Mouse (Mus musculus) forebrain, postnatal 0 days (tissue): ENCODE results near the gene Tcf7l2. TPM values are rescaled to one million over a fixed set of nuclear protein-coding genes. Genes with fewer than 3 reads are reported as not detected.
A peak's percentile ranks its signal among the peaks of the same experiment; 100 is the strongest.

ENCODE experiments used
- ATAC-seq: fragments of 200-750 bp; cut with Nextera tagmentation; 2 replicates; pipeline ENCODE4 v1.8.0; 2017; ENCODE audit warnings: mild to moderate bottlenecking, moderate library complexity
- DNase-seq: peaks from one replicate; pipeline ENCODE4 v3.0.0-alpha.2; 2015
- H3K27ac ChIP-seq: fragments of 300-500 bp; sonication (generic); 2 replicates; pipeline ENCODE4 v1.5.1; 2014; ENCODE audit warnings: low read depth, mild to moderate bottlenecking, antibody characterized with exemption, low read length, moderate library complexity, mixed read lengths
- H3K27me3 ChIP-seq: fragments of 300-500 bp; sonication (generic); 2 replicates; pipeline ENCODE4 v1.6.1; 2014; ENCODE audit warnings: mild to moderate bottlenecking, low read length, mixed read lengths; ENCODE audit not compliant: insufficient read depth
- H3K36me3 ChIP-seq: fragments of 300-500 bp; sonication (generic); 2 replicates; pipeline ENCODE4 v1.6.1; 2014; ENCODE audit warnings: mild to moderate bottlenecking, moderate library complexity; ENCODE audit not compliant: insufficient read depth
- H3K4me1 ChIP-seq: fragments of 300-500 bp; sonication (generic); 2 replicates; pipeline ENCODE4 v1.6.1; 2014; ENCODE audit warnings: antibody characterized with exemption; ENCODE audit not compliant: insufficient read depth
- H3K4me2 ChIP-seq: fragments of 300-500 bp; sonication (generic); 2 replicates; pipeline ENCODE4 v1.6.1; 2014; ENCODE audit warnings: low read depth, mild to moderate bottlenecking, moderate library complexity
- H3K4me3 ChIP-seq: fragments of 300-500 bp; sonication (generic); 2 replicates; pipeline ENCODE4 v1.5.1; 2014; ENCODE audit warnings: low read depth, low read length, mixed read lengths
- H3K9ac ChIP-seq: fragments of 300-500 bp; sonication (generic); 2 replicates; pipeline ENCODE4 v1.6.1; 2014; ENCODE audit warnings: mild to moderate bottlenecking
- H3K9me3 ChIP-seq: fragments of 300-500 bp; sonication (generic); 2 replicates; pipeline ENCODE4 v1.6.1; 2016; ENCODE audit warnings: low read length
- CTCF ChIP-seq: sonication (generic); IDR thresholded peaks from 2 replicates; pipeline ENCODE4 v1.5.1; 2016; ENCODE audit warnings: antibody characterized with exemption, control low read depth, low read depth
- WGBS: fragments of 180-500 bp; shearing (Covaris S2); extraction: QIAGEN DNeasy Blood & Tissue Kit; methylation state at CpG from one replicate; pipeline ENCODE4 v1.1.7; 2014; 5-methylcytosine and 5-hydroxymethylcytosine counted together
- polyA plus RNA-seq: library from polyadenylated mRNA; unstranded; fragments of >200 nt; fragmentation: Nextera tagmentation; extraction: Ambion mirVana; gene quantifications from 2 replicates; pipeline ENCODE4 v1.2.1, GENCODE M21; 2015
- total RNA-seq: library from RNA; depleted of rRNA; stranded (reverse); fragments of >200 nt; gene quantifications from 2 replicates; pipeline ENCODE4 v1.2.3, GENCODE M21; 2014; rRNA removed

Tcf7l2 gene
- total RNA-seq (10.8 and 17.7 TPM in 2 replicates), polyA plus RNA-seq (113 and 282 TPM in 2 replicates)

- peak within 1 kb of the TSS; percentile 72 for H3K27ac ChIP-seq
- 2% methylated on average over 42 of the region's 42 CpGs for WGBS
- H3K4me2 ChIP-seq = peak within 1 kb of the TSS; percentile 58
- peak within 1 kb of the TSS; percentile 51 for H3K9ac ChIP-seq
- DNase-seq (peak; percentile 79), ATAC-seq (peak; percentile 88)
- no peaks in the 10 kb centered on the region for H3K36me3 ChIP-seq
- H3K4me1 ChIP-seq = no peaks in the 10 kb centered on the region
- TF ChIP-seq CTCF = no peak
- no peaks in the 10 kb centered on the region for H3K9me3 ChIP-seq
- H3K27me3 ChIP-seq = peaks cover 10% of the 10 kb centered on the region; the same call in 1 of the 2 replicates
- H3K4me3 ChIP-seq = peak within 1 kb of the TSS; percentile 46
Measured at GRCm38 (mm10) chr19:55741439-55741928, at the start of gene Tcf7l2. Gene Tcf7l2 (plus strand): TSS chr19:55741820.

DNA sequence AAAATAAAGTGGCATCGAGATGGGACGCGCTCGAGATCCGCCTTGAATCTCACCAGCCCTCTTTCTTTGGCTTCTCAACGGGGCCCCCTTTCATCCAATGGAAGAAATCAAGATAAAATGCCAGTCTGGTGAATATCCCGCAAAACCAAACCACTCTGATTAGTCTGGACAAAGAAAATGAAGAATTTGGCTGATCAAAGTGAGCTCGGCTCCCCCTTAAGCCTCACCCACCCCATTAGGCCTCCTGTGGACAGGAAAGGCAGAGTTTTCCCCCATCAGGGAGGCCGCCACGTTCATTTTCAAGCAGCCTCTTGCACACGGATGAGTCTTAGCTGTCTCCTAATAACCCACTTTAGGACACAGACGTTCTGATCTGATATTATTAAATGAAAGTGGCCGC, 47.0 kb upstream of the Tcf7l2 start:
- Histone ChIP-seq H3K4me2 (peak overlapping the region; percentile 8; the same call in 1 of the 2 replicates), H3K27ac (no peak overlapping the region), H3K4me1 (peaks cover 6% of the 10 kb centered on the region; the same call in 1 of the 2 replicates), H3K9ac (no peak overlapping the region), H3K27me3 (no peaks in the 10 kb centered on the region), H3K36me3 (no peaks in the 10 kb centered on the region), H3K9me3 (no peaks in the 10 kb centered on the region), H3K4me3 (no peak overlapping the region)
- no peak for TF ChIP-seq CTCF
- no peak for ATAC-seq
- WGBS = 16% methylated on average over 13 of the region's 13 CpGs
- no peak for DNase-seq

DNA sequence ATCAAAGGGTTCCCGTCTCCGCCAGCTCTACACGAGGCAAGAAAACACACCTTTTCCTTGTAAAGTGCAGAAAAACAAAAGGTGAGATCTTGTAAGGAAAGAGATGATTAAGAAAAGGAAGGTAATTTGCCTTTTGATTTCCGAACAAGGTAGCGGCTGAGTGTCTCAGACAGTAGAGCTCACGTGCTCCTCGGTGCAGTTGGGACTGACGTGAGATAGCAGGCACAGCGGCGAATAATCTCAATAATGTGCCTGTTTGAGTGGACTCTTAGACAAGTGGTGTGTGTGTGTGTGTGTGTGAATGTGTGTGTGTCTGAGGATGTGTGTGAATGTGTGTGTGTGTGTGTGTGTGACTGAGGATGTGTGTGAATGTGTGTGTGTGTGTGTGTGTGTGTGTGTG, 46.2 kb upstream of the Tcf7l2 start:
- no peak overlapping the region for H3K27ac ChIP-seq
- ATAC-seq (0 out of 2 replicates have a peak, but pooled peaks have one; percentile 32), DNase-seq (no peak)
- peaks cover 6% of the 10 kb centered on the region; the same call in 1 of the 2 replicates for H3K4me1 ChIP-seq
- H3K9ac ChIP-seq = no peak overlapping the region
- H3K4me2 ChIP-seq = no peak overlapping the region
- no peak overlapping the region for H3K4me3 ChIP-seq
- H3K27me3 ChIP-seq = no peaks in the 10 kb centered on the region
- 70% methylated on average over 10 of the region's 10 CpGs for WGBS
- H3K36me3 ChIP-seq = no peaks in the 10 kb centered on the region
- TF ChIP-seq CTCF = no peak
- H3K9me3 ChIP-seq = no peaks in the 10 kb centered on the region

DNA sequence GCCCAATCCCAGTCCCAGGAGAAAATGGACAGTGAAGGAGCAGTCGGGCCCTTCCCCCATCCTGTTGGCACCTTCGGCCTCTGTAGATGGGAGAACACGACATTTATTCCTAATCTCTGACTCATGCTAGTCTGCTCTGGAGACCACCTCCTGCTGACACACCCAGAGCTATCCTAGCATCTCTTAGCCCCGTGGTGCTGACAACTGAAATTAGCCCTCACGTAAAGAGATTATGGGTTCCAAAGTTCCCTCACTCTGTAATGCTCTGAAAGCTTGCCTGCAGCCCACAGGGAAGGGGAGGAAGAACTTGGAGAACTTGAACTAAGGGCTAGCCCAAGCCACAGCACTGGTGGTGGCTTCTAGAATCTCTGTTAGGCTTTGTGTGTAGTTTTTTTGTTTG, 42.7 kb upstream of the Tcf7l2 start:
- Histone ChIP-seq H3K27me3 (no peaks in the 10 kb centered on the region), H3K27ac (no peak overlapping the region), H3K4me2 (no peak overlapping the region), H3K9me3 (no peaks in the 10 kb centered on the region), H3K4me3 (no peak overlapping the region), H3K36me3 (no peaks in the 10 kb centered on the region), H3K4me1 (peaks cover 6% of the 10 kb centered on the region; the same call in 1 of the 2 replicates), H3K9ac (no peak overlapping the region)
- no peak for TF ChIP-seq CTCF
- no peak for ATAC-seq
- DNase-seq = no peak
- 88% methylated on average over 5 of the region's 5 CpGs for WGBS

- Histone ChIP-seq H3K9ac (no peak overlapping the region), H3K4me2 (no peak overlapping the region), H3K4me1 (no peaks in the 10 kb centered on the region), H3K9me3 (no peaks in the 10 kb centered on the region), H3K27me3 (no peaks in the 10 kb centered on the region), H3K4me3 (no peak overlapping the region), H3K27ac (no peak overlapping the region), H3K36me3 (no peaks in the 10 kb centered on the region)
- 53% methylated on average over 6 of the region's 6 CpGs for WGBS
- ATAC-seq (no peak), DNase-seq (no peak)
- no peak for TF ChIP-seq CTCF
Measured at GRCm38 (mm10) chr19:55700214-55700568, 41.4 kb upstream of the Tcf7l2 start.

GRCm38 (mm10) chr19:55700569-55701282, 40.9 kb upstream of the Tcf7l2 start:
- no peak for TF ChIP-seq CTCF
- Histone ChIP-seq H3K9me3 (no peaks in the 10 kb centered on the region), H3K9ac (no peak overlapping the region), H3K4me2 (no peak overlapping the region), H3K4me1 (no peaks in the 10 kb centered on the region), H3K27me3 (no peaks in the 10 kb centered on the region), H3K4me3 (no peak overlapping the region), H3K27ac (no peak overlapping the region), H3K36me3 (no peaks in the 10 kb centered on the region)
- no peak for ATAC-seq
- DNase-seq = no peak
- 76% methylated on average over 11 of the region's 11 CpGs for WGBS

DNA sequence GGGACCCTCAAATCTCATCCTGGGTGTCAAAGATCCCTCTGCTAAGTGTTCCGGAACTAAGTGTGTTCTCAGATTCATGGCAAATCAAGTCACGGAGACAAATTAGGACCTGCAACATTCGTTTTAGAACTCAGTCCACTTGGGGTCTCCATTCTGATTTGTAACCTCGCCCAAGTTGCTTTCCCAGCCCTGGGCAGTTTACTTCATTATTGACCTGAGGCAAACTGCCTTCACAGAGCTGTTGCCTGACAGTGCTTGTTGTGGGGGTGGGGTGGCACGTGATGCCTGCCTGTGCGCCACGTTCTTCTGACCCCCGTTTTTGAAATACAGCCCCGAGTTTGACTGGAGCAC, 40.4 kb upstream of the Tcf7l2 start:
- Histone ChIP-seq H3K4me3 (no peak overlapping the region), H3K36me3 (no peaks in the 10 kb centered on the region), H3K4me2 (no peak overlapping the region), H3K27me3 (no peaks in the 10 kb centered on the region), H3K27ac (no peak overlapping the region), H3K9me3 (no peaks in the 10 kb centered on the region), H3K4me1 (no peaks in the 10 kb centered on the region), H3K9ac (no peak overlapping the region)
- DNase-seq (no peak), ATAC-seq (no peak)
- 92% methylated on average over 9 of the region's 9 CpGs for WGBS
- no peak for TF ChIP-seq CTCF
